Mouse (Mus musculus): Measurements from ENCODE around the gene Pdp2. TPM values are rescaled to one million over a fixed set of nuclear protein-coding genes. Genes with fewer than 3 reads are reported as not detected.
"Not testable (repeated sequence)": the region's sequence is repeated elsewhere in the genome, so short reads cannot be mapped to it uniquely, and the experiment has no call there.

Gene Pdp2
- total RNA-seq, 2 experiments from 2014 or later: 8.4 to 8.5 TPM

- TF ChIP-seq CTCF (IDR thresholded peaks at IDR 0.05): no peak
- intact Hi-C loops (cut with DNase I): loop anchor here (2.0 kb wide), 1 partner anchor 49 kb away; the partner anchor contains the start of gene Pdp2
- no peak for DNase-seq (ENCODE audit: extremely low spot score in 1 of 2, low spot score in 2 of 2)
- Histone ChIP-seq H3K4me3 (no peak overlapping the region), H3K27ac (no peak overlapping the region)
These were observed 49.0 kb downstream of the Pdp2 start for GRCm38 (mm10) chr8:104640241-104640640.

DNA sequence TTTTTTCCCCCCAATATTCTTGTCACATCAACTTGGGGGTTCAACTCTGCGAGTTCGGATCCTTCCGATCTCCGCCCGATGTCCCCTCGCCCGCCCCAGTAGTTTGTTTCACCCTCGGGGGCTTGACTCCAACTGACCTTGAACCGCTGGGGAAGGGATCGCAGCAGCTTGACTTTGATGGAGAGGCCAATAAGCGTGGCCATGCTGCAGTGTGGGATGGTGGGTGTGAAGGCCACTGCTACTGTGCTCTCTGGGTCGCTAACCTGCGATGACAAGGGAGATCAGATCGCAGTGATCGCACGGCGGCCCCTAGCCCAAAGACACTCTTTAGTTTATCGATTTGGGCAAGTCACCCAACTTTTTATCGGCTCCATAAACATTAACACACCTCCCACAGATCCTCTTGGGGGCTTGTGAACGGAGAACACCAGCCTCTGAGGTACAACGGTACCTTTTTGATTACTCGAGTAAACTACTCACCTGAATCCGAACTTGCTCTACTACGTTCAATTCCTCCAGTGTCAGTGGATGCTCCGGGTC lies 49.6 kb downstream of the Pdp2 start:
- no peak for DNase-seq (ENCODE audit: extremely low spot score in 1 of 2, low spot score in 2 of 2)
- Histone ChIP-seq H3K27ac (peak overlapping the region; percentile 88; the same call in 1 of the 2 replicates), H3K4me3 (peak overlapping the region; percentile 89)
- intact Hi-C loops (cut with DNase I): loop anchor here (2.0 kb wide), 1 partner anchor 50 kb away; the partner anchor contains the start of gene Pdp2
- no peak for TF ChIP-seq CTCF (IDR thresholded peaks at IDR 0.05)

- Histone ChIP-seq H3K27ac (peak within 1 kb of the TSS; percentile 88), H3K4me3 (peak within 1 kb of the TSS; percentile 89)
- intact Hi-C loops (cut with DNase I): loop anchor here (2.0 kb wide), 1 partner anchor 51 kb away; the partner anchor contains the start of gene Pdp2
- TF ChIP-seq CTCF (IDR thresholded peaks at IDR 0.05): no peak
- peak; percentile 88 to 91 for DNase-seq (ENCODE audit: extremely low spot score in 1 of 2, low spot score in 2 of 2)
These were observed 50.4 kb downstream of the Pdp2 start, which contains the start of gene Ciao2b for GRCm38 (mm10) chr8:104641426-104642323. Gene Ciao2b, minus strand, starts transcription at chr8:104641965.

DNA sequence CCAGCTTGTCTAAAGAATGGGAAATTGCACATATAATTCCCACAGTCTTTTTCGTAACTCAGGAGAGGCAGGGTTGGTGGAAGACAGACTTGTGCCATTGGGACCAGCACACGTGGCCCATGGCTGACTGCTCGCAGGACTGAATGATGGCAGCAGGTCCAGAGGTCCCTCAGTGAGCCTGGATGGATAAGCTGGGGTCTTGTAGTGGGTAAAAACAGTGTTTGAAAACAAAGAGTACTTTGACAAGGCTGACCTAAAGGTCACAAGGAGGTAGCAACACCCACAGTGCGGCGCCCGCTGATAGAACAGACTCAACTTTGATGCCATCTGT lies 51.0 kb downstream of the Pdp2 start:
- DNase-seq (ENCODE audit: extremely low spot score in 1 of 2, low spot score in 2 of 2): no peak
- TF ChIP-seq CTCF (IDR thresholded peaks at IDR 0.05): no peak
- peak overlapping the region; percentile 89 for H3K4me3 ChIP-seq
- intact Hi-C loops (cut with DNase I): no loop called here
- peak overlapping the region; percentile 88 for H3K27ac ChIP-seq

DNA sequence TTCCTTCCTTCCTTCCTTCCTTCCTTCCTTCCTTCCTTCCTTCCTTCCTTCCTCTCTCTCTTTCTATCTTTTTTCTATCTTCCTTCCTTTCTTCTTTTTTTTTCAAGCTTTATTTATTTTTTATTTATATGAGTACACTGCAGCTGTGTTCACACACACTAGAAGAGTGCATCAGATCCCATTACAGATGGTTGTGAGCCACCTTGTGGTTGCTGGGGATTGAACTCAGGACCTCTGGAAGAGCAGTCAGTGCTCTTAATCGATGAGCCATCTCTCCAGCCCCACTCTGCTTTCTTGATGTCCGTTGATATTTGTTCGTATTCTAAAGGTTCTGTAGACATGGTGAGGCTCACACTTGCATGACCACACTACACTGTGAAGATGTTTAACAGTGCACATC lies 52.9 kb downstream of the Pdp2 start:
- H3K4me3 ChIP-seq; H3K27ac ChIP-seq; intact Hi-C loops (cut with DNase I); DNase-seq (ENCODE audit: extremely low spot score in 1 of 2, low spot score in 2 of 2): not testable (repeated sequence)
- peak; percentile 2; the same call in 1 of the 2 replicates for TF ChIP-seq CTCF (IDR thresholded peaks at IDR 0.05)

Other genes starting within 250 kb of the Pdp2 start
- gene Cmtm4, start 195.6 kb upstream of the Pdp2 start, total RNA-seq (2021): 10 to 100 TPM; 86.7 to 87.4 TPM
- gene Dync1li2, start 148.4 kb upstream of the Pdp2 start, total RNA-seq (2021): 100 to 1,000 TPM; 279 to 326 TPM
- 1 to 10 TPM; 1.9 to 2.0 TPM for gene Terb1, start 81.5 kb upstream of the Pdp2 start, total RNA-seq (2021)
- 10 to 100 TPM; 47.0 to 51.2 TPM for gene Nae1, start 56.8 kb upstream of the Pdp2 start, total RNA-seq (2021)
- 10 to 100 TPM; 31.9 to 32.3 TPM for gene Car7, start 56.8 kb upstream of the Pdp2 start, total RNA-seq (2021)
- gene Cdh16, start 32.9 kb downstream of the Pdp2 start, total RNA-seq (2021): not detected
- gene Rrad, start 39.9 kb downstream of the Pdp2 start, total RNA-seq (2021): 1 to 10 TPM; 4.0 to 4.4 TPM
- 10 to 100 TPM; 30.2 to 34.3 TPM for gene Ciao2b, start 50.5 kb downstream of the Pdp2 start, total RNA-seq (2021)
- gene Ces2a, start 142.6 kb downstream of the Pdp2 start, total RNA-seq (2021): not detected
- gene Ces2b, start 240.1 kb downstream of the Pdp2 start, total RNA-seq (2021): under 1 TPM in 1 of 2 experiments, not detected in 1; 0.18 TPM